Mouse (Mus musculus): Measurements from ENCODE around the gene Coq10b. TPM values are rescaled to one million over a fixed set of nuclear protein-coding genes. Genes with fewer than 3 reads are reported as not detected.

Gene Coq10b
- polyA plus RNA-seq, 1 experiment: 1.5 TPM

DNA sequence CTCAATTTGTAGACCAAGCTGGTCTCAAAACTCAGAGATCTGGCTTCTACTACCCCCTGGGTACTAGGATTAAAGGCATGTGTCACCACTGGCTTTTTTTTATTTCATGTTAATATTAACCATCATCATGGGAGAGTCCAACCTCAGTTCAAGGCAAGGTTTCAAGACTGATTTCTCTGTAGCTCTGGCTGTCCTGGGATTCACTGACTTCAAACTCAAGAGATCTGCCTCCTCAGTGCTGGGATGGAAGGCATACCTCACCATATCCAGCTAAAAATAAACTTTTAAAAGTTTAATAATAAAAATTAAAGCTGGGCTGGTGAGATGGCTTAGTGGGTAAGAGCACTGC lies 23.8 kb downstream of the Coq10b start:
- Histone ChIP-seq H3K27me3 (ENCODE audit: control insufficient read depth) (no peaks in the 10 kb centered on the region), H3K9me3 (ENCODE audit: control insufficient read depth, low read length) (no peaks in the 10 kb centered on the region), H3K4me3 (replicated peaks) (no peak overlapping the region), H3K4me1 (ENCODE audit: control insufficient read depth) (peaks cover 50% of the 10 kb centered on the region), H3K36me3 (ENCODE audit: control insufficient read depth) (peaks cover 82% of the 10 kb centered on the region)
- TF ChIP-seq TAL1 (IDR thresholded peaks at IDR 0.05; ENCODE audit: low read length) (no peak), GATA1 (IDR thresholded peaks at IDR 0.05; ENCODE audit: low read length) (no peak)

GRCm38 (mm10) chr1:55076849-55077516 lies 24.4 kb downstream of the Coq10b start:
- TF ChIP-seq GATA1 (IDR thresholded peaks at IDR 0.05; ENCODE audit: low read length): no peak
- no peak for TF ChIP-seq TAL1 (IDR thresholded peaks at IDR 0.05; ENCODE audit: low read length)
- H3K36me3 ChIP-seq (ENCODE audit: control insufficient read depth): peaks cover 82% of the 10 kb centered on the region
- peaks cover 44% of the 10 kb centered on the region for H3K4me1 ChIP-seq (ENCODE audit: control insufficient read depth)

DNA sequence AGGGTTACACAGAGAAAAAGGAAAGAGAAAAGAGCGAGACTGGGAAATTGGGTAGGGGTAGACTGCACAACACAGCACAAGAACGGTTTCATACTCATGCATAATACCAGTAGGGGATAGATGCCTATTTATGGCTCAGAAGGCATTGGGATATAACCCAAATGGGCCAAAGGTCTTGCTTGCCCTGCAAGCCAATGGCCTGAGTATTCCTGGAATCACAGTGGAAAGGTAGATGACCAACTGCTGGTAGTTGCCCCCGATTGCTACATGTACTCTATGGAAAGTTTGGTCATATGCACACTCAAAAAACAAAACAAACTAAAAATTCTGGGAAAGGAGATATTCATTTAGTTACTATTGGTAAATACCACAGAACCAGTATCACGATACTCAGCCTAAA lies 27.1 kb downstream of the Coq10b start:
- Histone ChIP-seq H3K36me3 (ENCODE audit: control insufficient read depth) (peaks cover 91% of the 10 kb centered on the region), H3K4me3 (replicated peaks) (no peak overlapping the region), H3K4me1 (ENCODE audit: control insufficient read depth) (peaks cover 38% of the 10 kb centered on the region), H3K9me3 (ENCODE audit: control insufficient read depth, low read length) (no peaks in the 10 kb centered on the region), H3K27me3 (ENCODE audit: control insufficient read depth) (no peaks in the 10 kb centered on the region)
- no peak for TF ChIP-seq TAL1 (IDR thresholded peaks at IDR 0.05; ENCODE audit: low read length)
- TF ChIP-seq GATA1 (IDR thresholded peaks at IDR 0.05; ENCODE audit: low read length): no peak

More at GRCm38 (mm10) chr1:55076849-55077516, 24.4 kb downstream of the Coq10b start:
- Histone ChIP-seq H3K9me3 (ENCODE audit: control insufficient read depth, low read length) (no peaks in the 10 kb centered on the region), H3K27me3 (ENCODE audit: control insufficient read depth) (no peaks in the 10 kb centered on the region), H3K4me3 (replicated peaks) (no peak overlapping the region)

DNA sequence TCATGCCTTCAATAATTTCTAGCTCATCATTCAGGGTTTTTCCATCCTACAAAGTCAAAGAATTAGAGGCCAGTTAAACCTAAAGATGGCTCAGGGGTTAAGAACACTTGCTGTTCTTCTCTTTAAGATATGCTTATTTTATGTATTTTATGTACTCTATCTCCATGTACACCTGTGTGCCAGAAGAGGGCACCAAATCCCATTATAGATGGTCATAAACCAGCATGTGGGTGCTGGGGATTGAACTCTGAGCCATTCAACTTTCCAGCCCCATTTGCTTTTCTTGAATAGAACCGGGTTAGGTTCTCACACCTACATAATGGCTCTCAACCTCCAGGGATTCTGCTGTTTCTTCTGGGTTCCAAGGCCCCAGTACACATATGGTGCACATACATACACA lies 29.5 kb downstream of the Coq10b start:
- Histone ChIP-seq H3K4me3 (replicated peaks) (no peak overlapping the region), H3K9me3 (ENCODE audit: control insufficient read depth, low read length) (no peaks in the 10 kb centered on the region), H3K36me3 (ENCODE audit: control insufficient read depth) (peaks cover 82% of the 10 kb centered on the region), H3K27me3 (ENCODE audit: control insufficient read depth) (no peaks in the 10 kb centered on the region), H3K4me1 (ENCODE audit: control insufficient read depth) (peaks cover 38% of the 10 kb centered on the region)
- TF ChIP-seq TAL1 (IDR thresholded peaks at IDR 0.05; ENCODE audit: low read length) (no peak), GATA1 (IDR thresholded peaks at IDR 0.05; ENCODE audit: low read length) (no peak)

- Histone ChIP-seq H3K9me3 (ENCODE audit: control insufficient read depth, low read length) (no peaks in the 10 kb centered on the region), H3K27me3 (ENCODE audit: control insufficient read depth) (no peaks in the 10 kb centered on the region), H3K4me1 (ENCODE audit: control insufficient read depth) (peaks cover 62% of the 10 kb centered on the region), H3K4me3 (replicated peaks) (peak overlapping the region; percentile 95), H3K36me3 (ENCODE audit: control insufficient read depth) (peaks cover 53% of the 10 kb centered on the region)
- TF ChIP-seq TAL1 (IDR thresholded peaks at IDR 0.05; ENCODE audit: low read length) (no peak), GATA1 (IDR thresholded peaks at IDR 0.05; ENCODE audit: low read length) (no peak)
Observed at GRCm38 (mm10) chr1:55085781-55086366, 33.3 kb downstream of the Coq10b start.

DNA sequence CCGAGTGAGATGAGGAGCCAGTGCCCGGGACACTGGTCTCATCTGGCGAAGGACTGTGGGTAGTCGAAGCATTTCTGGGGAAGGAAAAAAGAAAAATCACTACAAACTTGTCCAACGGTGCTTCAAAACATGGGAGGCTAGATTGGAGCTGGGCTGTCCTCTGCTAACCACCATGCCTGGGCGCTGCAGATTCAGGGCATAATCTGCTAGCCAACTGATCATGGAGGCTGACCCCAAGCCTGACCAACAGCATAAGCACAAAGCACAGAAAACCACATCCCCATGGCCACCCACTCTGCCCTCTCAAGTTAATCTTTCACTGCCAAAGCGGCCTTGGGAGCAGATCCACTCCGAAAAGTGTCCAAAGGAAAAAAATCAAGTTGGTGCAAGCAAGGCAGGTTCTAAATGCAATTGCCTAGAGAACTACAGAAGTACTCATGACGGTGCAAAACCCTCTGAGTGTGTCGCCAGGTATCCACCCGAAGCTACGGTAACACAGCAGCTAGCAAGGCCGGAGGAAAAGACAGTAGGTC lies 34.4 kb downstream of the Coq10b start:
- H3K9me3 ChIP-seq (ENCODE audit: control insufficient read depth, low read length): no peaks in the 10 kb centered on the region
- peaks cover 68% of the 10 kb centered on the region for H3K4me1 ChIP-seq (ENCODE audit: control insufficient read depth)
- peaks cover 49% of the 10 kb centered on the region for H3K36me3 ChIP-seq (ENCODE audit: control insufficient read depth)
- no peaks in the 10 kb centered on the region for H3K27me3 ChIP-seq (ENCODE audit: control insufficient read depth)
- peak overlapping the region; percentile 95 for H3K4me3 ChIP-seq (replicated peaks)
- TF ChIP-seq TAL1 (IDR thresholded peaks at IDR 0.05; ENCODE audit: low read length): no peak

DNA sequence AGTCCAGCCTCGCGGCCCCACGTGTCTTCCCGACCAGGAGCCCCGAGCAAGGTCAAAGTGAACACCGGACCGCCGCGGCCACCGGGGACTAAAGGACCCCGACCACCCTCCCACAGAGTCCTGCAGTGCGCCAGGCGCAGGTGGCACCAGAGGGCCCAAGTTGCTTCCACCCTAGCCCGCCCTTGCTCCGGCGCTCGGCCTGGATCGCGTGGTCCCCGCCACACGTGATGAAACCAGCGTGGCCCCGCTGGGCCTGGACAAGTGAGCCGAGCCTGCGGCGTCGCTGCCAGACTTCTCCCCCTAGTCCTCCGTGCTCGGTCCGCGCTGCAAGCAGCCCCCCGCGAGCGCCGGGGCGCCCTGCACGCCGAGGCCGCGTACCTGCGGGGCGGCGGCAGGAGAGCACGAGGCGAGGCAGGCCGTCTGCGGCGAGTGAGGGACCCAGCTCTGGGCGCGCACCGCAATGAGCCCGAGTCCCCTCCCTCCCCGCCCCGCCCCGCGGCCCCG lies 34.9 kb downstream of the Coq10b start:
- peak overlapping the region; percentile 95 for H3K4me3 ChIP-seq (replicated peaks)
- H3K9me3 ChIP-seq (ENCODE audit: control insufficient read depth, low read length): no peaks in the 10 kb centered on the region
- H3K36me3 ChIP-seq (ENCODE audit: control insufficient read depth): peaks cover 47% of the 10 kb centered on the region
- TF ChIP-seq TAL1 (IDR thresholded peaks at IDR 0.05; ENCODE audit: low read length) (no peak), GATA1 (IDR thresholded peaks at IDR 0.05; ENCODE audit: low read length) (no peak)
- no peaks in the 10 kb centered on the region for H3K27me3 ChIP-seq (ENCODE audit: control insufficient read depth)
- peaks cover 72% of the 10 kb centered on the region for H3K4me1 ChIP-seq (ENCODE audit: control insufficient read depth)

DNA sequence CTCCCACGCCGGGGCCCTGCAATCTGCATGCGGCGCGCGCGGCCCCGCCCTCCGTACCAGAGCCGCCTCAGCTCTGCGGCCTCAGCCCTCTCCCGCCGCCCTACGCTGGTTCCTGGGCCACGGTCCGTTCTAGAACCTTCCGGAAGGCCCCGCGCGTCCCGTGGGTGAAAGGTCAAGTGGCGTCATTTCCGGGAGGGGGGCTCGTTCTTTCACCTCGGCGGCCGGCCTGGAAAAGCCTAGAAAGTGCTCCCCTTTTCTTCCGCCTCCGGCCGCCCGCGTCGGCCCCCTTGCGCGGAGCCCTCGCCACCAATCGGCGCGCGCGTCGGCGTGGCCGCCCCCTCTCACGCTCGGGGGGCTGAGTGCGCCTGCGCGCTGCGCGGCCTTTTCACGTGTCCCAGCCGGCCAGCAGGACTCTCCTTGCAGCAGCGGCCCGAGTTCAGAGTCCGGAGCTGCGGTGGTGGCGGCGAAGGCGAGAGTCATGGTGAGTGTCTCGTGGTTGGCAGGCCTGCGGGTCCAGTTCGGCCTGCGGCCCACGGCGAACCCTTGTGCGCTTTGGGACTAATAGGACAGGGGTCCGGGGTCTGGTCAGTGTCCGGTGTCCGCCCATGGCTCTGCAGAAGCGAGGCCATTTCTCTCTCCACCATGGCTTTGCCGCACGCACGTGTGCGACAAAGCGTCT lies 35.5 kb downstream of the Coq10b start, which contains the start of the genes Hspe1 and Hspd1:
TSS of gene Hspe1 (plus strand) at position 201 of the 679 bp plus-strand sequence.
TSS of gene Hspd1 (minus strand) at position 312 of the 679 bp plus-strand sequence.
- TF ChIP-seq GATA1 (IDR thresholded peaks at IDR 0.05; ENCODE audit: low read length) (no peak), TAL1 (IDR thresholded peaks at IDR 0.05; ENCODE audit: low read length) (no peak)
- Histone ChIP-seq H3K4me3 (replicated peaks) (peak within 1 kb of the TSS; percentile 95), H3K27me3 (ENCODE audit: control insufficient read depth) (no peaks in the 10 kb centered on the region), H3K36me3 (ENCODE audit: control insufficient read depth) (peaks cover 41% of the 10 kb centered on the region), H3K4me1 (ENCODE audit: control insufficient read depth) (peaks cover 74% of the 10 kb centered on the region), H3K9me3 (ENCODE audit: control insufficient read depth, low read length) (no peaks in the 10 kb centered on the region)
